Mouse (Mus musculus) heart, embryonic 16.5 days (tissue): ENCODE measurements around the gene Fbxo6. TPM values are rescaled to one million over a fixed set of nuclear protein-coding genes. Genes with fewer than 3 reads are reported as not detected.

Experiments
- microRNA-seq: library from miRNA; unstranded; fragments of <30 nt; microRNA quantifications from one replicate; pipeline ENCODE4, GENCODE M21; 2017
- polyA plus RNA-seq: library from polyadenylated mRNA; unstranded; fragments of >200 nt; fragmentation: Nextera tagmentation; extraction: Ambion mirVana; gene quantifications from 2 replicates; pipeline ENCODE4 v1.2.1, GENCODE M21; 2015

Gene Fbxo6
- polyA plus RNA-seq, 1 experiment from 2014 or later: 21.7 TPM

Small RNAs within 50 kb of the gene (microRNA-seq; reads per million reads assigned to microRNA genes)
- gene Mir7022: not detected

Other genes starting within 250 kb of the Fbxo6 start
- gene Mfn2, start 247.4 kb downstream of the Fbxo6 start, polyA plus RNA-seq: 164 and 184 TPM in 2 replicates
- 58.5 and 62.7 TPM in 2 replicates for gene Plod1, start 215.4 kb downstream of the Fbxo6 start, polyA plus RNA-seq
- 12.1 and 14.2 TPM in 2 replicates for gene 2510039O18Rik, start 211.2 kb downstream of the Fbxo6 start, polyA plus RNA-seq
- 159 and 197 TPM in 2 replicates for gene Nppb, start 166.4 kb downstream of the Fbxo6 start, polyA plus RNA-seq
- 4,431 and 6,649 TPM in 2 replicates for gene Nppa, start 151.4 kb downstream of the Fbxo6 start, polyA plus RNA-seq
- gene Clcn6, start 113.3 kb downstream of the Fbxo6 start, polyA plus RNA-seq: 6.8 and 7.1 TPM in 2 replicates
- 11.7 and 13.9 TPM in 2 replicates for gene Mthfr, start 113.1 kb downstream of the Fbxo6 start, polyA plus RNA-seq
- 17.2 and 17.9 TPM in 2 replicates for gene Agtrap, start 64.1 kb downstream of the Fbxo6 start, polyA plus RNA-seq
- gene Mad2l2, start 21.8 kb downstream of the Fbxo6 start, polyA plus RNA-seq: 35.5 and 36.0 TPM in 2 replicates
- gene Draxin, start 21.4 kb downstream of the Fbxo6 start, polyA plus RNA-seq: 0.02 TPM in 1 of 2 replicates, not detected in the other
- 32.4 and 33.8 TPM in 2 replicates for gene Fbxo44, start 8.3 kb upstream of the Fbxo6 start, polyA plus RNA-seq
- gene Fbxo2, start 8.5 kb upstream of the Fbxo6 start, polyA plus RNA-seq: 0.60 and 1.0 TPM in 2 replicates
- gene Disp3, start 135.8 kb upstream of the Fbxo6 start, polyA plus RNA-seq: 0.03 TPM in 1 of 2 replicates, not detected in the other